Mouse (Mus musculus) midbrain, embryonic 13.5 days (tissue): ENCODE measurements around the gene Herc3. TPM values are rescaled to one million over a fixed set of nuclear protein-coding genes. Genes with fewer than 3 reads are reported as not detected.
"Not testable (repeated sequence)": the region's sequence is repeated elsewhere in the genome, so short reads cannot be mapped to it uniquely, and the experiment has no call there.

Source experiments
- ATAC-seq: fragments of 200-750 bp; cut with Nextera tagmentation; 2 replicates; pipeline ENCODE4 v1.8.0; 2017; ENCODE audit warnings: mild to moderate bottlenecking, moderate TSS enrichment, moderate library complexity
- H3K27ac ChIP-seq: fragments of 300-500 bp; sonication (generic); 2 replicates; pipeline ENCODE4 v1.5.1; 2015; ENCODE audit warnings: inconsistent platforms, mild to moderate bottlenecking, moderate library complexity
- H3K27me3 ChIP-seq: fragments of 300-500 bp; sonication (generic); 2 replicates; pipeline ENCODE4 v1.6.1; 2015; ENCODE audit warnings: mild to moderate bottlenecking, inconsistent platforms
- H3K36me3 ChIP-seq: fragments of 300-500 bp; sonication (generic); 2 replicates; pipeline ENCODE4 v1.6.1; 2015; ENCODE audit warnings: mild to moderate bottlenecking, inconsistent platforms
- H3K4me1 ChIP-seq: fragments of 300-500 bp; sonication (generic); replicated peaks from 2 replicates; pipeline ENCODE4 v1.6.1; 2015; ENCODE audit warnings: inconsistent platforms
- H3K4me2 ChIP-seq: fragments of 300-500 bp; sonication (generic); replicated peaks from 2 replicates; pipeline ENCODE4 v1.6.1; 2015; ENCODE audit warnings: moderate library complexity, mild to moderate bottlenecking, inconsistent platforms
- H3K4me3 ChIP-seq: fragments of 300-500 bp; sonication (generic); replicated peaks from 2 replicates; pipeline ENCODE4 v1.5.1; 2015; ENCODE audit warnings: mild to moderate bottlenecking, inconsistent platforms
- H3K9ac ChIP-seq: fragments of 300-500 bp; sonication (generic); replicated peaks from 2 replicates; pipeline ENCODE4 v1.6.1; 2015; ENCODE audit warnings: mild to moderate bottlenecking, inconsistent platforms
- H3K9me3 ChIP-seq: fragments of 300-500 bp; sonication (generic); 2 replicates; pipeline ENCODE4 v1.6.1; 2016; ENCODE audit warnings: mild to moderate bottlenecking, inconsistent platforms
- WGBS: fragments of 180-500 bp; shearing (Covaris S2); methylation state at CpG from one replicate; pipeline ENCODE4 v1.1.7; 2015; 5-methylcytosine and 5-hydroxymethylcytosine counted together
- polyA plus RNA-seq: library from polyadenylated mRNA; unstranded; fragments of >200 nt; fragmentation: Nextera tagmentation; extraction: Ambion mirVana; gene quantifications from 2 replicates; pipeline ENCODE4 v1.2.1, GENCODE M21; 2015

The Herc3 gene
- polyA plus RNA-seq, 1 experiment from 2014 or later = 19.3 TPM

DNA sequence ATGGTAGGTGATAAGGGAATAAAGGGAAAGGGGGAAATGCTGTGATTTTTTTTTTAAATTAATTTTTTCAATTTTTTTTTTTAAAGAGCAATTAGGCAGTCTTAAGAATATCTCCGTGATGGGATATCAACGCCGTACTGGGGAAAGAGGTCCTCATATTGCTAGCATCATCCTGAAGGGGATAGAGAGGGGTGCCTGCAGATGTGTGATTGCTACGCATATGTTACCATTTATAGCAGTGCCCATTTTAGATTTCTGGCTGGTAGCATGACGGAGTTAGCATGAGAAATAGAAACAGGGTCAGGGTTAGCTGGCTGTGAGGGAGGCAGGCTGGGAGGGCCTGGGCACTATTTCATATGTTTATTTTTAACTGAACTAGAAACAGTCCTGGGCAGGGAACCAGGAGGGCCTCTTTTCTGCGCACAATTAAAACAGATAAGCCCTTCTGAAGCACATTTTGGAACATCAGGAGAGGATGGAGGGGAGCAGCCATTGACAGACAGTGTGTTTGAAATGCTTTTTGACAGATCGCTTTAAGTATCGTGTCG lies 31.3 kb downstream of the Herc3 start:
- Histone ChIP-seq H3K27ac (no peak overlapping the region), H3K4me2 (no peak overlapping the region), H3K9ac (no peak overlapping the region), H3K4me3 (no peak overlapping the region), H3K36me3 (no peaks in the 10 kb centered on the region), H3K27me3 (no peaks in the 10 kb centered on the region), H3K4me1 (peaks cover 8% of the 10 kb centered on the region), H3K9me3 (no peaks in the 10 kb centered on the region)
- WGBS = 73% methylated on average over 9 of the region's 9 CpGs
- ATAC-seq = peak; percentile 53

DNA sequence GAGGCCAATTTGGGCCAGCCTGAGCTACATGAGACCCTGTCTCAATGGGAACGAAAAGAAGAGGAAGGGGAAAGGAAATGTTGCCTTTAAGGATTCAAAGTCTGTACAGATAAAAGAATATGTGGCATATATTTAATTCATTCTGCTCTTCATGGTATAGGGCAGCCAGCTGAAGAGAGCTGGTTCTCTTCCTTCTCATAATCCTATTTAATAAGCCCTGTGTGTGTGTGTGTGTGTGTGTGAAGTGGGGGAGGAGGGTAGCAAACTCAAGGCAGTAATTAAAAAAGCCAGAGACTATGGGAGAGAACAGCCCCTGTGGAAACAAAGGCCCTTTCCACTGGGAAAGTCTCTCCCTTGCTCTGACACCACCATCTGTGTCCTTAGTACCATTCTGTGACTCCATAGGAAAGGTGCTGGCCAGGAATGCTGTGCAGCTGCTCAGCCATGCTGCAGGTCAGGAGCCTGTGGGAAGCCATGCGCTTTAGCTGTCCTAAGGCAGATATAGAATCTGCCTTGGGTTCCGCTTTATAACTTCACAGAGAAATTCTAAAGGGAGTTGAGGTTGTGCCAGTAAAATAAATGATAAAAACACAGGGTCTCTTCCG lies 32.5 kb downstream of the Herc3 start:
- no peak overlapping the region for H3K4me3 ChIP-seq
- no peaks in the 10 kb centered on the region for H3K9me3 ChIP-seq
- 0 out of 2 replicates have a peak overlapping the region, but pooled peaks have one; percentile 33 for H3K27ac ChIP-seq
- 82% methylated on average over 4 of the region's 4 CpGs for WGBS
- no peaks in the 10 kb centered on the region for H3K36me3 ChIP-seq
- H3K27me3 ChIP-seq = no peaks in the 10 kb centered on the region
- H3K9ac ChIP-seq = no peak overlapping the region
- H3K4me1 ChIP-seq = peaks cover 8% of the 10 kb centered on the region
- ATAC-seq = peak; percentile 65
- H3K4me2 ChIP-seq = no peak overlapping the region

DNA sequence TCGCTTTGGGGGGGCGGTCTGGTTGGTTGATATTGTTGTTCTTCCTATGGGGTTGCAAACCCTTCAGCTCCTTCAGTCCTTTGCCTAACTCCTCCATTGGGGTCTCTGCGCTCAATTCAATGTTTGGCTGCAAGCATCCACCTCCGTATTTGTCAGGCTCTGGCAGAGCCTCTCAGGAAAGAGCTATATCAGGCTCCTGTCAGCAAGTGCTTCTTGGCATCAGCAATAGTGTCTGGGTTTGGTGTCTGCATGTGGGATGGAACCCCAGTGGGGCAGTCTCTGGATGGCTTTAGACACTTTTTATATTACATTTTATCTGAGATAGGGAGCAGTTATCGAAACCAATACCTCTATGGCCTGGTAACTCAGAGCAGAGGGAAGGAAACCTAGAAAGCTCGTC lies 36.6 kb downstream of the Herc3 start:
- ATAC-seq, H3K27ac ChIP-seq, H3K4me2 ChIP-seq, H3K4me1 ChIP-seq, H3K4me3 ChIP-seq, H3K36me3 ChIP-seq, H3K9me3 ChIP-seq, H3K9ac ChIP-seq, H3K27me3 ChIP-seq: not testable (repeated sequence)
- WGBS = 96% methylated on average over 6 of the region's 6 CpGs

DNA sequence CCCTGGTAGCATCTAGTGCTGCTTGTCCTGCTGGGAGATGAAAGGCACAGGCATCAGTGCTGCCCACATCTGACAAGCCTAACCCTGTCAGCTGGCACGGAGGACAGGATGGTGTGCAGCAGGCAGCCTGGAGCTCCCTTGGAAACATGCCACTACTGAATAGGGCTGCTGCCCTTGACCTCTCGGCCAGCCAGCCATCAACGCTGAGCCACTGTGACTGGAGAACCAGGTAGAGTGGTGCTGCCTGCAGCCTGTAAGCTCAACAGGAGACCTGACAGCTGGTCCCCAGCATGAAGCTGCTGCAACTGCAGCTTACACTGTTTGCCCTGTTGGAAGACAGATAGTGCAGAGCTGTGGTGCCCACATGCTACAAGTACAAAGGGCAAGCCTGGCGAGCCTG lies 48.3 kb downstream of the Herc3 start:
- Histone ChIP-seq H3K4me3 (no peak overlapping the region), H3K9ac (no peak overlapping the region), H3K36me3 (peaks cover 24% of the 10 kb centered on the region; the same call in 1 of the 2 replicates), H3K27ac (no peak overlapping the region), H3K4me2 (no peak overlapping the region), H3K4me1 (no peaks in the 10 kb centered on the region), H3K27me3 (no peaks in the 10 kb centered on the region), H3K9me3 (no peaks in the 10 kb centered on the region)
- 71% methylated on average over 4 of the region's 4 CpGs for WGBS
- ATAC-seq = peak; percentile 28; the same call in 1 of the 2 replicates

DNA sequence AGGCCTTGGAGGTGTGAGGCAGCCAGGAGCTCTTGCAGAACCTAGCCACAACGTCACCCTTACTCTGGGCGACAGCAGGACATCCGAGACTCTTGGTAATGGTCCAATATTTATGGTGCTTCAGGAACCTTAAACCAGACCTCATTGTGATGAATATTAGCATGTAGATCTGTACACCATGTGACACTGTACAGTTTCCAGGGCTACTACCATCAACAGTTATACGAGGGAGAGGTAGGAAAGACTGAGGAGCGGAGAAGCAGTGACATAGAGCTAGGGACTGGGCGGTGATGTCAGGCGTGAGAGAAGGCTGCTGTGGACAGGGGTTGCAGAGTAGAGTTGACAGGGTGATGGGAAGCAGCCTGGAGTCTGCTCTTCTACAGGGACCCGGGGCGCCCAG lies 48.7 kb downstream of the Herc3 start:
- Histone ChIP-seq H3K9ac (no peak overlapping the region), H3K27ac (no peak overlapping the region), H3K4me1 (no peaks in the 10 kb centered on the region), H3K4me2 (no peak overlapping the region), H3K36me3 (peaks cover 20% of the 10 kb centered on the region; the same call in 1 of the 2 replicates), H3K9me3 (no peaks in the 10 kb centered on the region), H3K4me3 (no peak overlapping the region), H3K27me3 (no peaks in the 10 kb centered on the region)
- WGBS = 94% methylated on average over 9 of the region's 9 CpGs
- ATAC-seq = peak; percentile 35; the same call in 1 of the 2 replicates

- no peaks in the 10 kb centered on the region for H3K4me1 ChIP-seq
- no peak overlapping the region for H3K9ac ChIP-seq
- H3K36me3 ChIP-seq = peaks cover 15% of the 10 kb centered on the region; the same call in 1 of the 2 replicates
- no peak for ATAC-seq
- no peaks in the 10 kb centered on the region for H3K9me3 ChIP-seq
- H3K4me3 ChIP-seq = no peak overlapping the region
- no peak overlapping the region for H3K4me2 ChIP-seq
- no peak overlapping the region for H3K27ac ChIP-seq
- H3K27me3 ChIP-seq = no peaks in the 10 kb centered on the region
- 92% methylated on average over 5 of the region's 5 CpGs for WGBS
Observed at GRCm38 (mm10) chr6:58880861-58881260, 49.6 kb downstream of the Herc3 start.

DNA sequence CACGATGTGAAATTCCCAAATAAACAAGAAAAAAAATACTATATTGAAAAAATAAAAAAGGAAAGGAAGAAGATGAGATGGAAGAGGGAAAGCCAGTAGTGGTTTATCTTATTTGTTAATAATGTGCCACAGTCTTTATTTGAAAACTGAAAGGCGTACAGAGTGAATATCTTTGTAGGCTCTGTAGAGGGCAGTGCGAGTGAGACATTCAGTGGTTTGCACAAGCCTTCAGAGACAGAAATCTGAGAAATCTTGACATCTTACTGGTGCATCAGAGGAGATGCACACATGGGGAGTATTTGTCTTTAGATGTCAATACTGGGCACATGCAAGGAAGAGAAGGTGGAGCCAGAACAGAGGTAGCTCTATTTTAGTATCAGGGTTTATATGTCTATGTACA lies 50.1 kb downstream of the Herc3 start:
- 93% methylated on average over 3 of the region's 3 CpGs for WGBS
- no peak overlapping the region for H3K27ac ChIP-seq
- 0 out of 2 replicates have a peak, but pooled peaks have one; percentile 40 for ATAC-seq

GRCm38 (mm10) chr6:58882271-58882670 lies 51.0 kb downstream of the Herc3 start:
- peaks cover 16% of the 10 kb centered on the region for H3K36me3 ChIP-seq
- WGBS = 81% methylated on average over 6 of the region's 6 CpGs
- no peak overlapping the region for H3K9ac ChIP-seq
- H3K27ac ChIP-seq = no peak overlapping the region
- no peak for ATAC-seq
- H3K4me3 ChIP-seq = no peak overlapping the region
- H3K27me3 ChIP-seq = no peaks in the 10 kb centered on the region
- H3K4me1 ChIP-seq = no peaks in the 10 kb centered on the region
- H3K9me3 ChIP-seq = no peaks in the 10 kb centered on the region
- H3K4me2 ChIP-seq = no peak overlapping the region

More for the DNA sequence above, 50.1 kb downstream of the Herc3 start:
- Histone ChIP-seq H3K9ac (no peak overlapping the region), H3K4me2 (no peak overlapping the region), H3K4me1 (no peaks in the 10 kb centered on the region), H3K36me3 (peaks cover 15% of the 10 kb centered on the region; the same call in 1 of the 2 replicates), H3K27me3 (no peaks in the 10 kb centered on the region), H3K4me3 (no peak overlapping the region), H3K9me3 (no peaks in the 10 kb centered on the region)

GRCm38 (mm10) chr6:58889917-58890316 lies 58.7 kb downstream of the Herc3 start:
- no peak for ATAC-seq
- 91% methylated on average over 3 of the region's 3 CpGs for WGBS
- peaks cover 39% of the 10 kb centered on the region for H3K36me3 ChIP-seq

GRCm38 (mm10) chr6:58893307-58893706 lies 62.0 kb downstream of the Herc3 start:
- Histone ChIP-seq H3K9ac (no peak overlapping the region), H3K4me1 (no peaks in the 10 kb centered on the region), H3K27me3 (no peaks in the 10 kb centered on the region), H3K27ac (no peak overlapping the region), H3K36me3 (peaks cover 48% of the 10 kb centered on the region), H3K4me3 (no peak overlapping the region), H3K9me3 (no peaks in the 10 kb centered on the region), H3K4me2 (no peak overlapping the region)
- ATAC-seq = no peak
- 92% methylated on average over 6 of the region's 6 CpGs for WGBS

More at GRCm38 (mm10) chr6:58889917-58890316, 58.7 kb downstream of the Herc3 start:
- H3K9ac ChIP-seq = no peak overlapping the region
- H3K27ac ChIP-seq = no peak overlapping the region
- H3K4me1 ChIP-seq = no peaks in the 10 kb centered on the region
- no peak overlapping the region for H3K4me3 ChIP-seq
- H3K27me3 ChIP-seq = no peaks in the 10 kb centered on the region
- H3K9me3 ChIP-seq = no peaks in the 10 kb centered on the region
- H3K4me2 ChIP-seq = no peak overlapping the region

DNA sequence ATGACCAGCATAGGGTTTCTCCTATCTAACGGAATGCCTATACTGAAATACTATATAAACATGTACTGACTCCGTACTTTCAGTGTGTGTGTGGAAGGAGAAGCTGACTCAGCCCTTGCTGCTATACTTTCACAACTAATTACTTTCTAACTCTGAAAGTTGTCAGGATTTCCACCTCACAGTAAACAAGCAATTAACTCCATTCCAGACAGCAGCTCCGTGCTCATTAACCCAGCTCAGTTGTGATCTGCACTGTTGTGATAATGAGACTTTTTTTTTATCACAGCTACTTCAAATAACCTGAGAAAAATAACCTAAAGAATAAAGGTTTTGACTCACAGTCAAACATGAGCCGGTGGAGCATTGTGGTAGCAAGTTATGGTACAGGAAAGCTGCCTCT lies 63.7 kb downstream of the Herc3 start:
- no peaks in the 10 kb centered on the region for H3K9me3 ChIP-seq
- WGBS = 86% methylated on average over 4 of the region's 4 CpGs
- no peak overlapping the region for H3K27ac ChIP-seq
- no peaks in the 10 kb centered on the region for H3K4me1 ChIP-seq
- ATAC-seq = no peak
- H3K4me3 ChIP-seq = no peak overlapping the region
- H3K4me2 ChIP-seq = no peak overlapping the region
- H3K27me3 ChIP-seq = no peaks in the 10 kb centered on the region
- peaks cover 37% of the 10 kb centered on the region for H3K36me3 ChIP-seq
- H3K9ac ChIP-seq = no peak overlapping the region

DNA sequence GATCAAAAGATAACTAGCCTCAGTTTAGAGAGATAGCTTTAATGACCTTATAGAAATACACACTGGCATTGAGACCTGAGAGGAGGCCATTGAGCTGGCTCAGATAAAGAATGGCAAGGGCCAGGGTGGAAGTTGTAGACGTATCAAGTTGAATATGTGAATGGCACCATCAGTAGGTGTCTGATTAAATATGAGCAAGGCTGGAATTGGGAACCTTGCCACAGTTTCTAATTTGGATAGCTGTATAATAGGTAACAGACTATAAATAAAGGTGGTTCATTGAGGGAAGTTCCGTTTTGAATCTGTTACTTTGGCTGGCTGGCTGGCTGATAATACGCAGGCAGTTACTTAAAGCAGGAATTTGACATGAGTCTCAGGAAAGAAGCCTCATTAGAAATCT lies 65.4 kb downstream of the Herc3 start:
- H3K27me3 ChIP-seq = no peaks in the 10 kb centered on the region
- 84% methylated on average over 3 of the region's 3 CpGs for WGBS
- no peak overlapping the region for H3K9ac ChIP-seq
- H3K4me2 ChIP-seq = no peak overlapping the region
- H3K4me1 ChIP-seq = no peaks in the 10 kb centered on the region
- H3K9me3 ChIP-seq = no peaks in the 10 kb centered on the region
- H3K36me3 ChIP-seq = peaks cover 28% of the 10 kb centered on the region
- no peak overlapping the region for H3K27ac ChIP-seq
- no peak overlapping the region for H3K4me3 ChIP-seq
- no peak for ATAC-seq

DNA sequence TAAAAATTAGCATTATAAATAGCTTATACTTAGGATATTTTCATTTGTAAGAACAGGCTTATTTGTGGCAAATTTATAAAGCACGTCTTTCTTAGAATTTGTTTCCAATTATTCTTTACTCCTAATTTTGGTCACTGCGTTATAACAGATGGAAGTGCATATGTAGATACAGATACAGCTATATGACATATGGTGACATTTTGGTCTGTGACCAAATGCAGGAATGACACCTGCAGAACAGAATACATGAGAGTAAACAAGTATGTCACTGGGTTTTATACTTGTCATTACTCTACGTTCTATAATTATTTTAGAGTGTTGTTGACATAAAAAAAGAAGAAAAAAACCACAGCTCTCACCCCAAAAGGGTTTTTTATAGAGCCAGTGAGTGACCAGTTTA lies 67.8 kb downstream of the Herc3 start:
- Histone ChIP-seq H3K27me3 (no peaks in the 10 kb centered on the region), H3K9me3 (no peaks in the 10 kb centered on the region), H3K4me1 (peaks cover 14% of the 10 kb centered on the region), H3K27ac (no peak overlapping the region), H3K4me2 (no peak overlapping the region), H3K36me3 (peaks cover 17% of the 10 kb centered on the region), H3K9ac (no peak overlapping the region), H3K4me3 (no peak overlapping the region)
- ATAC-seq = no peak
- 92% methylated on average over 3 of the region's 3 CpGs for WGBS
